ENCODE assay signal across 28 mouse cellular contexts in the genomic region with DNA sequence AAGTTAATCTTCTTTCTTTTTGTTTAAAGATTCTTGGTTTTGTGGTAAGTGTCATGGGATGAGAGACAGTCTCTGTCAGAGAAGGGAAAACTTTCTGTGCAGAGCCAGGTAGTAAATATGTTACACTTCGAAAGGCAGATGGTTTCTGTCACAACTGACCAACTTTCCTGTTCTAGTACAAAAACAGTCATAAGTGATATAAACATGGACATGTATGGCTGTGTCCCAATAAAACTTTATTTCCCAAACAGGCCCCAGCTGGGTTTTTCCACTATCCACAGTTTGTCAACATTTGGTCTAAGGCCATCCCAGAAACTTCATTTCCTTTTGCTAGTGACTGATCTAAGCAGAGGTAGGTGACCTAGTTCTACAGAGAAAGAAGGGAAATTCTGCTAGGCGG. TPM values are rescaled to one million over a fixed set of nuclear protein-coding genes. Genes with fewer than 3 reads are reported as not detected.
DNase-seq lines count a peak whose midpoint lies in the region; ATAC-seq and TF ChIP-seq lines count a peak whose summit lies in the region.
"Had no signal": no experiment of that assay in that cellular context is flagged by ENCODE, and none has a peak within 500 bp of the region (broad histone marks: within the 10 kb centered on the region; RNA-seq: fewer than 3 reads in every experiment).

No protein-coding gene starts in this region.

- H3K9me3 ChIP-seq in intestine, embryonic 15.5 days: no peaks in the 10 kb centered on the region
- no peaks in the 10 kb centered on the region for H3K9me3 ChIP-seq in intestine, postnatal 0 days (ENCODE audit: control insufficient read depth)
- H3K9me3 ChIP-seq in forebrain, embryonic 10.5 days: no peaks in the 10 kb centered on the region
- H3K9me3 ChIP-seq: forebrain, embryonic 12.5 days; heart, embryonic 12.5 days; hindbrain, embryonic 13.5 days; midbrain, embryonic 13.5 days had no signal

- no peaks in the 10 kb centered on the region for H3K4me1 ChIP-seq in intestine, embryonic 15.5 days (replicated peaks)
- H3K4me1 ChIP-seq in intestine, postnatal 0 days (replicated peaks; ENCODE audit: control insufficient read depth, insufficient read depth, low read length): no peaks in the 10 kb centered on the region
- H3K4me1 ChIP-seq in forebrain, embryonic 10.5 days: no peaks in the 10 kb centered on the region
- H3K4me1 ChIP-seq: forebrain, embryonic 12.5 days; heart, embryonic 12.5 days; hindbrain, embryonic 13.5 days; midbrain, embryonic 13.5 days had no signal

- WGBS in intestine, embryonic 15.5 days: 70% methylated on average over 2 of the region's 2 CpGs
- WGBS in intestine, postnatal 0 days: 72% methylated on average over 2 of the region's 2 CpGs
- WGBS in forebrain, embryonic 10.5 days: 94% methylated on average over 2 of the region's 2 CpGs

- no peak overlapping the region for H3K4me2 ChIP-seq in intestine, embryonic 15.5 days (replicated peaks)
- no peak overlapping the region for H3K4me2 ChIP-seq in intestine, postnatal 0 days (replicated peaks; ENCODE audit: low read depth)
- H3K4me2 ChIP-seq: forebrain, embryonic 12.5 days; heart, embryonic 12.5 days; hindbrain, embryonic 13.5 days; midbrain, embryonic 13.5 days had no signal

- no peaks in the 10 kb centered on the region for H3K36me3 ChIP-seq in intestine, embryonic 15.5 days
- H3K36me3 ChIP-seq in intestine, postnatal 0 days (ENCODE audit: control insufficient read depth, insufficient read depth): no peaks in the 10 kb centered on the region
- no peaks in the 10 kb centered on the region for H3K36me3 ChIP-seq in forebrain, embryonic 10.5 days (replicated peaks)
- H3K36me3 ChIP-seq: forebrain, embryonic 12.5 days; heart, embryonic 12.5 days; hindbrain, embryonic 13.5 days; midbrain, embryonic 13.5 days had no signal

- no peak overlapping the region for H3K4me3 ChIP-seq in intestine, embryonic 15.5 days (replicated peaks)
- no peak overlapping the region for H3K4me3 ChIP-seq in intestine, postnatal 0 days (ENCODE audit: low read depth, low read length)
- H3K4me3 ChIP-seq in forebrain, embryonic 10.5 days: no peak overlapping the region
- H3K4me3 ChIP-seq: erythroblast, embryonic 14.5 days; forebrain, embryonic 12.5 days; heart, adult 2 months; heart, embryonic 12.5 days; hindbrain, embryonic 13.5 days; midbrain, embryonic 13.5 days had no signal

- no peak overlapping the region for H3K27ac ChIP-seq in intestine, embryonic 15.5 days
- no peak overlapping the region for H3K27ac ChIP-seq in intestine, postnatal 0 days (ENCODE audit: low read depth, low read length)
- H3K27ac ChIP-seq in forebrain, embryonic 10.5 days: no peak overlapping the region
- H3K27ac ChIP-seq: forebrain, embryonic 12.5 days; heart, adult 2 months; hindbrain, embryonic 13.5 days; liver, embryonic 14.5 days; macrophage; midbrain, embryonic 13.5 days had no signal

- no peak for TF ChIP-seq CTCF in intestine, postnatal 0 days (IDR thresholded peaks at IDR 0.05; ENCODE audit: low read depth)

- ATAC-seq in intestine, embryonic 15.5 days: 0 out of 2 replicates have a peak, but pooled peaks have one; percentile 18
- no peak for ATAC-seq in intestine, postnatal 0 days
- ATAC-seq: forebrain, postnatal 0 days; midbrain, embryonic 13.5 days had no signal

- H3K27me3 ChIP-seq in intestine, embryonic 15.5 days (replicated peaks): no peaks in the 10 kb centered on the region
- no peaks in the 10 kb centered on the region for H3K27me3 ChIP-seq in intestine, postnatal 0 days (replicated peaks; ENCODE audit: control insufficient read depth, insufficient read depth, low read length)
- H3K27me3 ChIP-seq in forebrain, embryonic 10.5 days (ENCODE audit: poor library complexity, severe bottlenecking): no peaks in the 10 kb centered on the region
- H3K27me3 ChIP-seq: forebrain, embryonic 12.5 days; heart, embryonic 12.5 days; hindbrain, embryonic 13.5 days; midbrain, embryonic 13.5 days had no signal

- DNase-seq in urinary bladder, postnatal 14 days (ENCODE audit: low spot score): peak; percentile 4
- no peak for DNase-seq in urinary bladder, postnatal 10 days (ENCODE audit: low spot score)
- peak; percentile 35 for DNase-seq in lung, postnatal 25 days (ENCODE audit: low spot score)
- no peak for DNase-seq in forebrain, embryonic 10.5 days (ENCODE audit: extremely low spot score, low spot score)
- no peak for DNase-seq in cerebellum, adult 11 months
- DNase-seq: adrenal gland, postnatal 25 days; cerebellum, adult 18-20 months; cerebellum, postnatal 14 days; forebrain, postnatal 0 days; heart, adult 2 months; heart, postnatal 4 days; kidney, adult 8-10 months; kidney, postnatal 10 days; liver; retina, postnatal 1 day; right cerebral cortex, postnatal 14 days; spleen, adult 18-20 months; thymus, adult 2 months; thymus, postnatal 4 days had no signal

- no peak overlapping the region for H3K9ac ChIP-seq in intestine, embryonic 15.5 days
- no peak overlapping the region for H3K9ac ChIP-seq in intestine, postnatal 0 days (ENCODE audit: low read depth, low read length)
- H3K9ac ChIP-seq: forebrain, embryonic 12.5 days; forebrain, postnatal 0 days; heart, embryonic 12.5 days; hindbrain, embryonic 13.5 days; liver, embryonic 14.5 days; midbrain, embryonic 13.5 days had no signal

RNA-seq across cellular contexts. Expression of a gene that starts 29.8 kb away (rescaled TPM):
- polyA plus RNA-seq in intestine, embryonic 15.5 days (2015; fragmentation: Nextera tagmentation; extraction: Ambion mirVana): 155 and 176 TPM in 2 replicates
- 179 and 193 TPM in 2 replicates for polyA plus RNA-seq in intestine, postnatal 0 days (2015; fragmentation: Nextera tagmentation; extraction: Ambion mirVana)
- polyA plus RNA-seq in forebrain, embryonic 10.5 days (2016; fragmentation: Nextera tagmentation; extraction: Ambion mirVana): 89.8 and 90.5 TPM in 2 replicates

Comparison
In these comparisons a context has a peak if more than half of its experiments do, and no peak if none do; other contexts are left out.
1. DNase-seq: peak in urinary bladder, postnatal 14 days (single experiment) and lung, postnatal 25 days (single experiment); none in urinary bladder, postnatal 10 days (single experiment), forebrain, embryonic 10.5 days (single experiment) and cerebellum, adult 11 months (single experiment).